18 mouse cellular contexts compared by ENCODE assay signal in genomic region chr16:22286996-22287395, GRCm38 (mm10). TPM values are rescaled to one million over a fixed set of nuclear protein-coding genes. Genes with fewer than 3 reads are reported as not detected.
DNase-seq lines count a peak whose midpoint lies in the region; ATAC-seq lines count a peak whose summit lies in the region.
"Had no signal": no experiment of that assay in that cellular context is flagged by ENCODE, and none has a peak within 500 bp of the region (broad histone marks: within the 10 kb centered on the region; RNA-seq: fewer than 3 reads in every experiment).

No protein-coding gene starts in this region.

- H3K27ac ChIP-seq in heart, embryonic 12.5 days (ENCODE audit: poor library complexity, severe bottlenecking): no peak overlapping the region
- H3K27ac ChIP-seq in heart, embryonic 10.5 days: no peak overlapping the region

- H3K4me2 ChIP-seq in heart, embryonic 12.5 days: no peak overlapping the region

- no peaks in the 10 kb centered on the region for H3K27me3 ChIP-seq in heart, embryonic 12.5 days (replicated peaks)
- no peaks in the 10 kb centered on the region for H3K27me3 ChIP-seq in heart, embryonic 10.5 days (ENCODE audit: insufficient read depth, poor library complexity, severe bottlenecking)

- no peak overlapping the region for H3K9ac ChIP-seq in heart, embryonic 12.5 days

- peak; percentile 82 for DNase-seq in heart, adult 11 months
- DNase-seq in heart, embryonic 10.5 days (ENCODE audit: low spot score): peak; percentile 58
- no peak for DNase-seq in heart, postnatal 4 days
- DNase-seq: adrenal gland, adult 2 months; adrenal gland, adult 8-10 months; adrenal gland, postnatal 10 days; adrenal gland, postnatal 14 days; adrenal gland, postnatal 25 days; adrenal gland, postnatal 36 days; B cell, adult 2 months; cerebellum, adult 11 months; cerebellum, adult 11-12 months; cerebellum, adult 18-20 months had no signal

- no peaks in the 10 kb centered on the region for H3K36me3 ChIP-seq in heart, embryonic 12.5 days
- no peaks in the 10 kb centered on the region for H3K36me3 ChIP-seq in heart, embryonic 10.5 days
- H3K36me3 ChIP-seq: G1E had no signal

- H3K9me3 ChIP-seq in heart, embryonic 12.5 days (replicated peaks): peaks cover 5% of the 10 kb centered on the region; the same call in 1 of the 2 replicates
- no peaks in the 10 kb centered on the region; the same call in 1 of the 2 replicates for H3K9me3 ChIP-seq in heart, embryonic 10.5 days

- H3K4me1 ChIP-seq in heart, embryonic 12.5 days (replicated peaks): no peaks in the 10 kb centered on the region
- H3K4me1 ChIP-seq in heart, embryonic 10.5 days: no peaks in the 10 kb centered on the region

- WGBS in heart, embryonic 12.5 days: 81% methylated on average over 1 of the region's 1 CpGs
- WGBS in heart, embryonic 10.5 days: 74% methylated on average over 1 of the region's 1 CpGs

- H3K4me3 ChIP-seq in heart, embryonic 12.5 days: no peak overlapping the region
- H3K4me3 ChIP-seq in heart, embryonic 10.5 days: no peak overlapping the region

- no peak for ATAC-seq in heart, embryonic 12.5 days (ENCODE audit: insufficient number of reproducible peaks, low FRiP score)
- ATAC-seq: activated CD4-positive, CD25-positive, alpha-beta regulatory T cell, adult 4 months; CD4-positive, CD25-positive, alpha-beta regulatory T cell, adult 4 months; Patski had no signal

RNA-seq across cellular contexts. Expression of gene Tra2b, which starts 21.2 kb away (rescaled TPM):
- 236 and 251 TPM in 2 replicates for polyA plus RNA-seq in heart, embryonic 12.5 days (2016; fragmentation: Nextera tagmentation; extraction: Ambion mirVana)
- polyA plus RNA-seq in heart, embryonic 10.5 days (2016; fragmentation: Nextera tagmentation; extraction: Ambion mirVana): 288 and 375 TPM in 2 replicates
- 100 to 1,000 TPM; 113 to 120 TPM for total RNA-seq in heart, postnatal 4 days (2021)
